Mouse (Mus musculus): ENCODE data around the gene Cd300lf. TPM values are rescaled to one million over a fixed set of nuclear protein-coding genes. Genes with fewer than 3 reads are reported as not detected.

Cd300lf gene
- total and polyA plus RNA-seq, 3 experiments, result 15.5 to 36.9 (median 35.3) TPM

DNA sequence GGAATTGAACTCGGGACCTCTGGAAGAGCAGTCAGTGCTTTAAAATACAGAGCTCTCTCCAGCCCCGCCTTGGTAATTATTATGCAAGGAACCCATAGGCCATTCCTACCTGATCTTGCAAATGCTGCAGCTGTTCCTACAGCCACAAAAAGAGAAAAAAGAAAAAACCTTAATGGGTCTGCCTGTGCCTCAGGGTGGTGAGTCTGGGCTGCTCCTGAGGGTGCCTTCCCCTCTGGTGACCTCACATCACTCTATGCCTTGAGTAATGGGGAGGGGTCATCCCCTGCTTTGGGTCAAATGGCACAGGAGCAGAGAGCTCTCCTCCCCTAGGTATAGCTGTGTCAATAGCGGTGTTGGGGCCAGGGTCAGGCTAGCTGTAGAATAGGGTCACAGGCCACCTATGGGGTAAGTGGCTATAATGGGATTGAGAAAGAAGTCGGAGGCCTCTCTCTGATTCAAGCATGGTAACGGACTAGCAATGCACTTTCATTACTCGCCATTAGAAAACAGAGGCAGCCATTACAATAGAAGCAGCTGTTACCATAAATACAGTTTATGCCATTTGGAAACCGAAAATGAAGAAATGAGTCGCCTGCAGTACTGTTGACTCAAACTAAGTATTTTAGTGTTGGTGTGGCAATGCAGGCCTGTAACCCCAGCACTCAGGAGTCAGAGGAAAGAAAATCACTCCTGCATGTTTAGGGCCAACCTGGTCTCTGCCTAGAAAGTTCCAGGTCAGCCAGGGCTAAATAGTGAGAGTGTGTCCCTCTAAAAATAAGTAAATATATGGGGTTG is 28.8 kb downstream of the Cd300lf start:
- no peaks in the 10 kb centered on the region for H3K36me3 ChIP-seq (replicated peaks in 1 of 2; ENCODE audit: control insufficient read depth in 1 of 2, insufficient read depth in 1 of 2, low read length in 1 of 2)
- no peaks in the 10 kb centered on the region for H3K27me3 ChIP-seq (replicated peaks)
- dilution Hi-C loops (cut with MboI; ENCODE audit: extremely low pct_ligation_motif_present, extremely low pct_unique_long_range_greater_than_20kb, low sequenced_read_pairs), result no loop called here
- in situ Hi-C loops (cut with MboI; ENCODE audit: low pct_ligation_motif_present, low pct_unique_long_range_greater_than_20kb, low sequenced_read_pairs), result no loop called here
- H3K4me3 ChIP-seq (replicated peaks in 1 of 3; ENCODE audit: low read depth in 2 of 3, low read length in 2 of 3, poor library complexity in 1 of 3), result peak overlapping the region in 1 of 3 experiments; percentile 29
- no peak overlapping the region; the same call in 1 of the 2 replicates for H3K9ac ChIP-seq (ENCODE audit: insufficient read depth, low read depth)
- H3K79me2 ChIP-seq (replicated peaks; ENCODE audit: control insufficient read depth, extremely low read depth, insufficient read depth, poor library complexity, severe bottlenecking), result no peaks in the 10 kb centered on the region
- peak overlapping the region; percentile 17 for H3K4me2 ChIP-seq (ENCODE audit: insufficient read depth, low read depth, poor library complexity, severe bottlenecking)
- H3K4me1 ChIP-seq (ENCODE audit: control insufficient read depth in 1 of 2, insufficient read depth in 2 of 2), result peaks cover 44 to 88% of the 10 kb centered on the region in 2 experiments
- peaks cover 8% of the 10 kb centered on the region for H3K9me3 ChIP-seq (replicated peaks; ENCODE audit: low read length)
- TF ChIP-seq KAT2A (IDR thresholded peaks at IDR 0.05; ENCODE audit: insufficient replicate concordance, low read length) (peak; percentile 61; the same call in 1 of the 2 replicates), MAZ (IDR thresholded peaks at IDR 0.05; ENCODE audit: low read depth, low read length) (peak; percentile 81), TCF12 (IDR thresholded peaks at IDR 0.05; ENCODE audit: low read depth, low read length) (peak; percentile 99), ZMIZ1 (IDR thresholded peaks at IDR 0.05; ENCODE audit: low read depth, low read length) (no peak), USF2 (conservative IDR thresholded peaks at IDR 0.05; ENCODE audit: low read depth, low read length) (no peak), CTCF (conservative IDR thresholded peaks at IDR 0.05 in 1 of 2, IDR thresholded peaks at IDR 0.05 in 1 of 2; ENCODE audit: low read depth in 2 of 2, low read length in 2 of 2) (no peak; a peak in 1 of 4 replicates), ZC3H11A (IDR thresholded peaks at IDR 0.05; ENCODE audit: low read depth, low read length) (no peak), CHD2 (IDR thresholded peaks at IDR 0.05; ENCODE audit: low read length) (peak; percentile 88), MAFK (IDR thresholded peaks at IDR 0.05; ENCODE audit: insufficient replicate concordance, low read length) (peak; percentile 85), USF1 (IDR thresholded peaks at IDR 0.05; ENCODE audit: low read depth, low read length) (no peak), MYC (IDR thresholded peaks at IDR 0.05; ENCODE audit: low read depth, low read length) (peak; percentile 94), ETS1 (conservative IDR thresholded peaks at IDR 0.05; ENCODE audit: low read depth, low read length) (peak; percentile 94), CHD1 (IDR thresholded peaks at IDR 0.05; ENCODE audit: low read depth, low read length) (no peak), NELFE (IDR thresholded peaks at IDR 0.05; ENCODE audit: low read depth, low read length) (0 out of 2 replicates have a peak, but pooled peaks have one; percentile 26), MAX (IDR thresholded peaks at IDR 0.05; ENCODE audit: low read length) (peak; percentile 79), TBP (conservative IDR thresholded peaks at IDR 0.05; ENCODE audit: low read depth, low read length) (peak; percentile 49; the same call in 1 of the 2 replicates), SMC3 (IDR thresholded peaks at IDR 0.05; ENCODE audit: low read depth, low read length) (peak; percentile 50), POLR2AphosphoS2 (IDR thresholded peaks at IDR 0.05; ENCODE audit: low read depth, low read length) (no peak), SIN3A (IDR thresholded peaks at IDR 0.05; ENCODE audit: low read length) (peak; percentile 89), ELF1 (IDR thresholded peaks at IDR 0.05; ENCODE audit: low read depth, low read length) (0 out of 2 replicates have a peak, but pooled peaks have one; percentile 30), RAD21 (IDR thresholded peaks at IDR 0.05; ENCODE audit: low read depth, low read length) (no peak; the same call in 1 of the 2 replicates), GABPA (IDR thresholded peaks at IDR 0.05; ENCODE audit: insufficient replicate concordance, low read depth, low read length) (no peak), ZKSCAN1 (IDR thresholded peaks at IDR 0.05; ENCODE audit: borderline replicate concordance, low read depth, low read length) (0 out of 2 replicates have a peak, but pooled peaks have one; percentile 52), JUND (conservative IDR thresholded peaks at IDR 0.05; ENCODE audit: low read depth, low read length) (peak; percentile 98), ZNF384 (IDR thresholded peaks at IDR 0.05; ENCODE audit: low read depth, low read length) (peak; percentile 79), MXI1 (IDR thresholded peaks at IDR 0.05; ENCODE audit: low read depth, low read length) (peak; percentile 53; the same call in 1 of the 2 replicates), PAX5 (IDR thresholded peaks at IDR 0.05; ENCODE audit: low read length) (no peak), MEF2A (IDR thresholded peaks at IDR 0.05; ENCODE audit: borderline replicate concordance, low read depth, low read length) (peak; percentile 100), EP300 (IDR thresholded peaks at IDR 0.05; ENCODE audit: low read length) (peak; percentile 98), E2F4 (IDR thresholded peaks at IDR 0.05; ENCODE audit: insufficient replicate concordance, low read depth, low read length) (0 out of 2 replicates have a peak, but pooled peaks have one; percentile 66), POLR2A (IDR thresholded peaks at IDR 0.05; ENCODE audit: low read depth, low read length) (no peak; the same call in 1 of the 2 replicates), RCOR1 (conservative IDR thresholded peaks at IDR 0.05; ENCODE audit: low read depth, low read length) (peak; percentile 100), HCFC1 (IDR thresholded peaks at IDR 0.05; ENCODE audit: low read depth, low read length) (peak; percentile 51), IRF4 (IDR thresholded peaks at IDR 0.05; ENCODE audit: low read depth, low read length) (peak; percentile 99), JUN (IDR thresholded peaks at IDR 0.05; ENCODE audit: insufficient read depth, low read depth, low read length) (peak; percentile 99), UBTF (IDR thresholded peaks at IDR 0.05; ENCODE audit: low read depth, low read length) (peak; percentile 16; the same call in 1 of the 2 replicates), BHLHE40 (IDR thresholded peaks at IDR 0.05; ENCODE audit: low read depth, low read length) (peak; percentile 94), NRF1 (IDR thresholded peaks at IDR 0.05; ENCODE audit: low read depth, low read length) (peak; percentile 48; the same call in 1 of the 2 replicates)
- DNase-seq (ENCODE audit: extremely low read depth), result peak; percentile 86
- peak overlapping the region; percentile 99 for H3K27ac ChIP-seq (ENCODE audit: insufficient read depth, low read depth)
